Mouse (Mus musculus): ENCODE data around the gene Traf5. TPM values are rescaled to one million over a fixed set of nuclear protein-coding genes. Genes with fewer than 3 reads are reported as not detected.

The Traf5 gene
- polyA plus RNA-seq, 1 experiment from 2014 or later = 17.2 TPM

GRCm38 (mm10) chr1:192053726-192054125, 38.6 kb downstream of the Traf5 start:
- no peaks in the 10 kb centered on the region for H3K27me3 ChIP-seq
- no peak overlapping the region for H3K4me3 ChIP-seq
- no peak for ATAC-seq (ENCODE audit: insufficient number of reproducible peaks, insufficient read depth, low FRiP score, low TSS enrichment, low read depth)
- peaks cover 7% of the 10 kb centered on the region for H3K4me1 ChIP-seq
- H3K36me3 ChIP-seq = peaks cover 29% of the 10 kb centered on the region
- no peak overlapping the region for H3K4me2 ChIP-seq
- no peaks in the 10 kb centered on the region for H3K9me3 ChIP-seq
- peak overlapping the region; percentile 74 for H3K27ac ChIP-seq
- H3K9ac ChIP-seq = no peak overlapping the region
- WGBS = 36% methylated on average over 3 of the region's 3 CpGs

- Histone ChIP-seq H3K9me3 (no peaks in the 10 kb centered on the region), H3K4me1 (peaks cover 7% of the 10 kb centered on the region), H3K27me3 (no peaks in the 10 kb centered on the region), H3K4me3 (no peak overlapping the region), H3K9ac (no peak overlapping the region), H3K27ac (no peak overlapping the region), H3K4me2 (no peak overlapping the region), H3K36me3 (peaks cover 25% of the 10 kb centered on the region)
- WGBS = 83% methylated on average over 5 of the region's 5 CpGs
- ATAC-seq (ENCODE audit: insufficient number of reproducible peaks, insufficient read depth, low FRiP score, low TSS enrichment, low read depth) = no peak
These were observed 39.4 kb downstream of the Traf5 start for GRCm38 (mm10) chr1:192052986-192053385.

DNA sequence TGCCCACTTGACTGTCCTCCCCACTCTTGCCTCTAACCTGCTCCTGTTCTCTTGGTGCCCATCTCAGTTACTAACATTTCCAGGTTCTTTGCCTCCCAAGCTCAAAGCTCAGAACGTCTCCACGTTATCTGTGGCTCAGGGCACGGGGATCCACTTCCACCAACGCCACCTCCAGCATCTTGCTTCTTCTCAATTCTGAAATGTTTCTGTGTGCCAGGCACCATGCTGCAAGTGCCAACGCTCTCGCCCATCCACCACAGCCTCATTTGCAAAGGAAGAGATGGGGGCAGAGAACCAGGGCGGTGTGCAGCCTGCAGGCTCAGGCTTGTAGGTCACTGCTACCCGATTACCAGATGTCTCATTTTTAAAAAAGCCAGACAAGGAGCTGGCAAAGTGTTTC, 39.9 kb downstream of the Traf5 start:
- peaks cover 7% of the 10 kb centered on the region for H3K4me1 ChIP-seq
- no peak overlapping the region for H3K9ac ChIP-seq
- H3K27ac ChIP-seq = no peak overlapping the region
- 86% methylated on average over 8 of the region's 8 CpGs for WGBS
- peaks cover 23% of the 10 kb centered on the region for H3K36me3 ChIP-seq
- no peaks in the 10 kb centered on the region for H3K27me3 ChIP-seq
- no peaks in the 10 kb centered on the region for H3K9me3 ChIP-seq
- no peak for ATAC-seq (ENCODE audit: insufficient number of reproducible peaks, insufficient read depth, low FRiP score, low TSS enrichment, low read depth)
- no peak overlapping the region for H3K4me2 ChIP-seq
- no peak overlapping the region for H3K4me3 ChIP-seq

- no peak for ATAC-seq (ENCODE audit: insufficient number of reproducible peaks, insufficient read depth, low FRiP score, low TSS enrichment, low read depth)
These were observed 93.3 kb downstream of the Traf5 start for GRCm38 (mm10) chr1:191999022-191999421.

DNA sequence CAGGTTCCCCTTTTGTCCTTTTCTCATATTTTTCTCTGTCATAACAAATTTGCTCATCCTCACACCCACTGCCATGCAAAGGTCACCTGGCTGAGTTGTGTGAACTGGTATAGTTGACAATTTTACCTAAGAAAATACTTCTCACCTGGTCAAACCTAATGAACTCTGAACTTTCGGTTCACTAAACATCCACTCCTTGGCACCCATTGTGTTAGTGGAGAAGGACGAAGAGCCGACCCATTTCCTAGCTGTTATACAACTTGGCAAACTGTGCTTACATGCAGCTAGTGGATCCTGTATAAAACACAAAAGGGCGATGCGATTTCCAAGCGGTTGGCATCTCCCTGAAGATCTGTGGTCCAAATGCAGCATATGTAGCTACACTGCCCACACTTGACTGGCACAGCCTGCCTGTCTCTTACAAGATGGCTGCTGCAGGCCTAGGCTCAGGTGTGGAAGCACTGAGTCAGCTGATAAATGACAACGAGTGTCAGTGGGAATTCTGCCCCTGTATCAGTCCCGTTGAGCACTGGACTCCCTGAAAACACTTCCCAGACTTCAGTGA, 95.7 kb downstream of the Traf5 start:
- ATAC-seq (ENCODE audit: insufficient number of reproducible peaks, insufficient read depth, low FRiP score, low TSS enrichment, low read depth) = no peak
- H3K36me3 ChIP-seq = peaks cover 43% of the 10 kb centered on the region
- H3K27ac ChIP-seq = no peak overlapping the region
- WGBS = 91% methylated on average over 8 of the region's 8 CpGs
- H3K4me1 ChIP-seq = no peaks in the 10 kb centered on the region
- H3K4me3 ChIP-seq = no peak overlapping the region
- H3K27me3 ChIP-seq = no peaks in the 10 kb centered on the region
- 0 out of 2 replicates have a peak, but pooled peaks cover 4% of the 10 kb centered on the region for H3K9me3 ChIP-seq
- H3K9ac ChIP-seq = no peak overlapping the region
- no peak overlapping the region for H3K4me2 ChIP-seq

More at GRCm38 (mm10) chr1:191999022-191999421, 93.3 kb downstream of the Traf5 start:
- Histone ChIP-seq H3K27ac (no peak overlapping the region), H3K27me3 (no peaks in the 10 kb centered on the region), H3K4me3 (no peak overlapping the region), H3K4me1 (no peaks in the 10 kb centered on the region), H3K9ac (no peak overlapping the region), H3K4me2 (no peak overlapping the region), H3K36me3 (peaks cover 43% of the 10 kb centered on the region), H3K9me3 (0 out of 2 replicates have a peak, but pooled peaks cover 4% of the 10 kb centered on the region)

- Histone ChIP-seq H3K27ac (no peak overlapping the region), H3K36me3 (peaks cover 43% of the 10 kb centered on the region), H3K4me2 (no peak overlapping the region), H3K27me3 (no peaks in the 10 kb centered on the region), H3K4me3 (no peak overlapping the region), H3K9me3 (0 out of 2 replicates have a peak, but pooled peaks cover 4% of the 10 kb centered on the region), H3K9ac (no peak overlapping the region), H3K4me1 (no peaks in the 10 kb centered on the region)
- ATAC-seq (ENCODE audit: insufficient number of reproducible peaks, insufficient read depth, low FRiP score, low TSS enrichment, low read depth) = no peak
- 90% methylated on average over 7 of the region's 7 CpGs for WGBS
These were observed 96.4 kb downstream of the Traf5 start for GRCm38 (mm10) chr1:191995916-191996315.

GRCm38 (mm10) chr1:191995488-191995887, 96.9 kb downstream of the Traf5 start:
- WGBS = 63% methylated on average over 4 of the region's 4 CpGs
- no peaks in the 10 kb centered on the region for H3K4me1 ChIP-seq
- no peak overlapping the region for H3K4me2 ChIP-seq
- no peak for ATAC-seq (ENCODE audit: insufficient number of reproducible peaks, insufficient read depth, low FRiP score, low TSS enrichment, low read depth)
- H3K9me3 ChIP-seq = 0 out of 2 replicates have a peak, but pooled peaks cover 4% of the 10 kb centered on the region
- H3K36me3 ChIP-seq = peaks cover 39% of the 10 kb centered on the region
- H3K27ac ChIP-seq = no peak overlapping the region
- H3K27me3 ChIP-seq = no peaks in the 10 kb centered on the region
- no peak overlapping the region for H3K4me3 ChIP-seq
- no peak overlapping the region for H3K9ac ChIP-seq

GRCm38 (mm10) chr1:191994476-191994875, 97.9 kb downstream of the Traf5 start:
- Histone ChIP-seq H3K9me3 (0 out of 2 replicates have a peak, but pooled peaks cover 4% of the 10 kb centered on the region), H3K27me3 (no peaks in the 10 kb centered on the region), H3K4me2 (no peak overlapping the region), H3K4me1 (0 out of 2 replicates have a peak, but pooled peaks cover 1% of the 10 kb centered on the region), H3K36me3 (peaks cover 29% of the 10 kb centered on the region), H3K9ac (no peak overlapping the region), H3K4me3 (no peak overlapping the region), H3K27ac (no peak overlapping the region)
- 67% methylated on average over 5 of the region's 5 CpGs for WGBS
- no peak for ATAC-seq (ENCODE audit: insufficient number of reproducible peaks, insufficient read depth, low FRiP score, low TSS enrichment, low read depth)

DNA sequence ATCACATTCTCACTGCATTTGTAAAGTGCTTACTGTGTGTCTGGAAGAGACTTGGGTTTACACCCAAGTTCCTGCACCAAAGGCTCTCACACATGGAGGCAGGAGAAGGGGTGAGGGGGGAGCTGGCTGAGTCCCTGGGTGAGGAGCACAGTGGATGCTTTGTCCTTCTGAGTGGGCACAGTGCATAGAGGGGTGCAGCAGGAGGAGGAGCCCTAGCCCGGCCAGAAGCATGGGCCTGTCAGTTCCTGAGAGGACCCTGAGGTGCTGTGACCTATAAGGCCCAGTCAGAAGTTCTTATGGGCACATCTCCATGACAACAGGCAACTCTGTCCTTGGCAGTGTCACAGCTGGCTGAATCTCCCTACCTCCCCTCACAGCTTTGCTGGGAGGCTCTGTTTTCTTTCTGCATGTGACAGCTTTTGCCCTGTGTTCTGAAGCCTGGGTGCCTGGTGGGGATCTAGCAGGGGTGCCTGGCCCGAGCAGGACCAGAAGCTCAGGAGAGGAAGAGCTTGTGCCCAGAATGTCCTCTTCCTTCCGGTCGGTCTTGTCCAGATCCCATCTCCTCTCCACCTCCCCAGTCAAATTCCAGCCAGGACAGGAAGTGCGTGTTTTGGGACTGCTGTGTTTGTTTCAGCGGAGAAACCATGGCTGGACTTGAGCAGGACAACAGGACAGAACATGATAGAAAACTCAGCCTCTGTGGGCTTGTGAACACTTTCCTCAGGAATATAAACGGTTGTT, 100.1 kb downstream of the Traf5 start:
- WGBS = 75% methylated on average over 7 of the region's 7 CpGs
- Histone ChIP-seq H3K9ac (peak overlapping the region; percentile 40; the same call in 1 of the 2 replicates), H3K9me3 (0 out of 2 replicates have a peak, but pooled peaks cover 4% of the 10 kb centered on the region), H3K27me3 (no peaks in the 10 kb centered on the region), H3K36me3 (peaks cover 8% of the 10 kb centered on the region), H3K4me2 (no peak overlapping the region), H3K4me3 (no peak overlapping the region), H3K27ac (no peak overlapping the region), H3K4me1 (0 out of 2 replicates have a peak, but pooled peaks cover 3% of the 10 kb centered on the region)
- no peak for ATAC-seq (ENCODE audit: insufficient number of reproducible peaks, insufficient read depth, low FRiP score, low TSS enrichment, low read depth)

DNA sequence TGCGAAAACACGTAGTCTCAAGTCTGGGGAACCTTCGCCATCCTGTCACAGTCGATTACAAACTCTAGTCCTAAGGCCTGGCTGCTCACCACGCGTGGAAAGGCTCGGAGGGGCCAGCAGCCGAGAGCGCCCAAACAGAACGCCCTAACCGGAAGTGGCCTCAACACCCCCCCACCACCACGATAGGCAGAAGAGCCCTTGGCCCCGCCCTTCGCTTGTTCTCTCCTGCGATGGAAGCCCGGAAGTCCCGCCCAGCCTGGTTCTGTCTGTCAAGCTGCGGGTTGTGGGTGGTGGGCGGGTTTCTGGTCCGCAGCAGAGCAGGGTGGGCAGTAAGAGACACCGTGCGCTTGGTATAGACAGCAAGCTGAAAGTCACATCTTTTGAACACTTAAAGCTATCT, 102.4 kb downstream of the Traf5 start:
- peaks cover 7% of the 10 kb centered on the region; the same call in 1 of the 2 replicates for H3K27me3 ChIP-seq
- peak overlapping the region; percentile 87 for H3K27ac ChIP-seq
- no peaks in the 10 kb centered on the region for H3K9me3 ChIP-seq
- peak overlapping the region; percentile 76 for H3K9ac ChIP-seq
- ATAC-seq (ENCODE audit: insufficient number of reproducible peaks, insufficient read depth, low FRiP score, low TSS enrichment, low read depth) = peak; percentile 94
- no peaks in the 10 kb centered on the region for H3K36me3 ChIP-seq
- peak overlapping the region; percentile 62 for H3K4me3 ChIP-seq
- under 1% methylated on average over 22 of the region's 22 CpGs for WGBS
- 0 out of 2 replicates have a peak, but pooled peaks cover 3% of the 10 kb centered on the region for H3K4me1 ChIP-seq
- peak overlapping the region; percentile 66 for H3K4me2 ChIP-seq

- H3K9ac ChIP-seq = no peak overlapping the region
- no peak for ATAC-seq (ENCODE audit: insufficient number of reproducible peaks, insufficient read depth, low FRiP score, low TSS enrichment, low read depth)
- 0 out of 2 replicates have a peak, but pooled peaks cover 3% of the 10 kb centered on the region for H3K4me1 ChIP-seq
These were observed 103.3 kb downstream of the Traf5 start for GRCm38 (mm10) chr1:191989060-191989459.

DNA sequence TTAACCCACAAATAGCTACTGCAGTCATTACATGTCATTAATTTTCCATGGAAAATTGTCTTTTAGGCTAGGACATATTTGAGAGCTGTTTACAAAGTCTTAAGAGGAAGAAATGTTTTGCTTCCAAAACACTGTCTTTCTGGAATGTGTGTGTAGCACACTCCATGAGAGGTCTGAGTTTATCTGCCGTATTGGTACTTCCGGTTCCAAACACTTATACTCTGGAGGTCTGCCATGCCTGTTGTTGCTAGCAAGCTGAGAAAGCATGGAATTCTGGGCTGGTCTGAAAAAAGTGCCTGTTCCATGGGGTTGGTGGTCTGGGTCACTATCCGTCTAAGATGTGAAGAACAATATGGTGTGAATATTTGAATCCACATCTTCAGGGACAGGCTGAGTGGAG, 103.7 kb downstream of the Traf5 start:
- Histone ChIP-seq H3K9me3 (no peaks in the 10 kb centered on the region), H3K27me3 (peaks cover 8% of the 10 kb centered on the region; the same call in 1 of the 2 replicates), H3K27ac (no peak overlapping the region), H3K9ac (no peak overlapping the region), H3K4me1 (0 out of 2 replicates have a peak, but pooled peaks cover 3% of the 10 kb centered on the region), H3K4me2 (no peak overlapping the region), H3K36me3 (no peaks in the 10 kb centered on the region), H3K4me3 (no peak overlapping the region)
- ATAC-seq (ENCODE audit: insufficient number of reproducible peaks, insufficient read depth, low FRiP score, low TSS enrichment, low read depth) = no peak
- WGBS = 80% methylated on average over 3 of the region's 3 CpGs

More at GRCm38 (mm10) chr1:191989060-191989459, 103.3 kb downstream of the Traf5 start:
- peaks cover 8% of the 10 kb centered on the region; the same call in 1 of the 2 replicates for H3K27me3 ChIP-seq
- no peaks in the 10 kb centered on the region for H3K9me3 ChIP-seq
- H3K27ac ChIP-seq = no peak overlapping the region
- H3K36me3 ChIP-seq = no peaks in the 10 kb centered on the region
- no peak overlapping the region for H3K4me3 ChIP-seq
- peak overlapping the region; percentile 66 for H3K4me2 ChIP-seq
- 91% methylated on average over 5 of the region's 5 CpGs for WGBS

Data from embryonic facial prominence, embryonic 13.5 days (tissue).